9 mouse cellular contexts compared by ENCODE assay signal in genomic region chr8:80869881-80870328, GRCm38 (mm10). TPM values are rescaled to one million over a fixed set of nuclear protein-coding genes. Genes with fewer than 3 reads are reported as not detected.
DNase-seq lines count a peak whose midpoint lies in the region; ATAC-seq and TF ChIP-seq lines count a peak whose summit lies in the region.
"Had no signal": no experiment of that assay in that cellular context is flagged by ENCODE, and none has a peak within 500 bp of the region (broad histone marks: within the 10 kb centered on the region; RNA-seq: fewer than 3 reads in every experiment).

No protein-coding gene starts in this region.

- H3K9me3 ChIP-seq in kidney, embryonic 15.5 days (replicated peaks) = no peaks in the 10 kb centered on the region
- H3K9me3 ChIP-seq in embryonic facial prominence, embryonic 10.5 days = no peaks in the 10 kb centered on the region
- no peaks in the 10 kb centered on the region for H3K9me3 ChIP-seq in forebrain, postnatal 0 days (ENCODE audit: low read length)
- H3K9me3 ChIP-seq in liver, embryonic 15.5 days (replicated peaks) = no peaks in the 10 kb centered on the region
- H3K9me3 ChIP-seq: G1E had no signal

- H3K36me3 ChIP-seq in kidney, embryonic 15.5 days = peaks cover 1% of the 10 kb centered on the region; the same call in 1 of the 2 replicates
- 0 out of 2 replicates have a peak, but pooled peaks cover 7% of the 10 kb centered on the region for H3K36me3 ChIP-seq in embryonic facial prominence, embryonic 10.5 days (replicated peaks)
- no peaks in the 10 kb centered on the region for H3K36me3 ChIP-seq in forebrain, postnatal 0 days (ENCODE audit: insufficient read depth)
- peaks cover 17% of the 10 kb centered on the region for H3K36me3 ChIP-seq in liver, embryonic 15.5 days (replicated peaks)

- H3K4me1 ChIP-seq in kidney, embryonic 15.5 days = peaks cover 56% of the 10 kb centered on the region
- peaks cover 57% of the 10 kb centered on the region for H3K4me1 ChIP-seq in embryonic facial prominence, embryonic 10.5 days
- H3K4me1 ChIP-seq in forebrain, postnatal 0 days (ENCODE audit: insufficient read depth) = peaks cover 4% of the 10 kb centered on the region; the same call in 1 of the 2 replicates
- H3K4me1 ChIP-seq in liver, embryonic 15.5 days (replicated peaks) = peaks cover 72% of the 10 kb centered on the region
- H3K4me1 ChIP-seq in lung, adult 2 months (ENCODE audit: control insufficient read depth, insufficient read depth, low read length) = peaks cover 33% of the 10 kb centered on the region

- no peak for TF ChIP-seq POLR2A in lung, adult 2 months (IDR thresholded peaks at IDR 0.05; ENCODE audit: borderline replicate concordance, extremely low read depth, low read depth, low read length)

- H3K27me3 ChIP-seq in kidney, embryonic 15.5 days = no peaks in the 10 kb centered on the region
- H3K27me3 ChIP-seq in embryonic facial prominence, embryonic 10.5 days (replicated peaks; ENCODE audit: low read depth, poor library complexity, severe bottlenecking) = no peaks in the 10 kb centered on the region
- H3K27me3 ChIP-seq in forebrain, postnatal 0 days (ENCODE audit: insufficient read depth, low read length) = no peaks in the 10 kb centered on the region
- no peaks in the 10 kb centered on the region for H3K27me3 ChIP-seq in liver, embryonic 15.5 days

- H3K27ac ChIP-seq in kidney, embryonic 15.5 days = peak overlapping the region; percentile 61
- peak overlapping the region; percentile 60 for H3K27ac ChIP-seq in embryonic facial prominence, embryonic 10.5 days (replicated peaks)
- H3K27ac ChIP-seq in forebrain, postnatal 0 days (ENCODE audit: low read depth, low read length) = peak overlapping the region; percentile 62
- H3K27ac ChIP-seq in liver, embryonic 15.5 days (replicated peaks) = peak overlapping the region; percentile 78

- H3K4me3 ChIP-seq in kidney, embryonic 15.5 days (replicated peaks) = no peak overlapping the region
- no peak overlapping the region for H3K4me3 ChIP-seq in embryonic facial prominence, embryonic 10.5 days
- H3K4me3 ChIP-seq in forebrain, postnatal 0 days (ENCODE audit: low read depth, low read length) = no peak overlapping the region
- no peak overlapping the region for H3K4me3 ChIP-seq in liver, embryonic 15.5 days (replicated peaks)
- no peak overlapping the region for H3K4me3 ChIP-seq in lung, adult 2 months (replicated peaks; ENCODE audit: extremely low read depth, low read depth, low read length)

- 67% methylated on average over 11 of the region's 11 CpGs for WGBS in kidney, embryonic 15.5 days
- WGBS in embryonic facial prominence, embryonic 10.5 days = 70% methylated on average over 11 of the region's 11 CpGs
- WGBS in forebrain, postnatal 0 days = 20% methylated on average over 11 of the region's 11 CpGs
- WGBS in liver, embryonic 15.5 days (ENCODE audit: insufficient replicate concordance) = 86% methylated on average over 11 of the region's 11 CpGs
- WGBS in lung, adult 2 months = 54% methylated on average over 11 of the region's 11 CpGs

- peak; percentile 8; the same call in 1 of the 2 replicates for TF ChIP-seq CTCF in forebrain, postnatal 0 days (IDR thresholded peaks at IDR 0.05; ENCODE audit: low read depth)
- TF ChIP-seq CTCF in lung, adult 2 months (IDR thresholded peaks at IDR 0.05; ENCODE audit: insufficient read depth, low read length) = no peak

- H3K4me2 ChIP-seq in kidney, embryonic 15.5 days = no peak overlapping the region
- no peak overlapping the region for H3K4me2 ChIP-seq in forebrain, postnatal 0 days (ENCODE audit: low read depth)
- no peak overlapping the region for H3K4me2 ChIP-seq in liver, embryonic 15.5 days

- no peak for DNase-seq in kidney, postnatal 4 days
- DNase-seq in embryonic facial prominence, embryonic 10.5 days (ENCODE audit: low spot score) = no peak
- DNase-seq in forebrain, postnatal 0 days = peak; percentile 35
- no peak for DNase-seq in urinary bladder, adult 18-20 months (ENCODE audit: low spot score in 2 of 2)
- no peak for DNase-seq in cerebellum, postnatal 4 days (ENCODE audit: low spot score in 2 of 2)
- no peak for DNase-seq in lung, adult 2 months

- H3K9ac ChIP-seq in kidney, embryonic 15.5 days = no peak overlapping the region
- no peak overlapping the region for H3K9ac ChIP-seq in forebrain, postnatal 0 days
- no peak overlapping the region for H3K9ac ChIP-seq in liver, embryonic 15.5 days

- ATAC-seq in kidney, embryonic 15.5 days (replicated peaks; ENCODE audit: low FRiP score) = no peak
- peak; percentile 59 for ATAC-seq in forebrain, postnatal 0 days
- ATAC-seq in liver, embryonic 15.5 days (ENCODE audit: insufficient read depth) = no peak

RNA-seq across cellular contexts. Expression of gene Gab1, which starts 10.4 kb away (rescaled TPM):
- 16.4 and 16.8 TPM in 2 replicates for polyA plus RNA-seq in kidney, embryonic 15.5 days (2015; fragmentation: Nextera tagmentation; extraction: Ambion mirVana)
- polyA plus RNA-seq in embryonic facial prominence, embryonic 10.5 days (2016; fragmentation: Nextera tagmentation; extraction: Ambion mirVana) = 14.5 and 15.0 TPM in 2 replicates
- total RNA-seq in forebrain, postnatal 0 days (2014; rRNA removed) = 10.7 and 15.7 TPM in 2 replicates
- 7.5 and 9.8 TPM in 2 replicates for polyA plus RNA-seq in forebrain, postnatal 0 days (2015; fragmentation: Nextera tagmentation; extraction: Ambion mirVana)
- 7.1 and 7.2 TPM in 2 replicates for polyA plus RNA-seq in liver, embryonic 15.5 days (2015; fragmentation: Nextera tagmentation; extraction: Ambion mirVana)
- 36.2 and 49.5 TPM in 2 replicates for polyA plus RNA-seq in lung, adult 2 months (2012; rRNA removed)
